Mouse (Mus musculus): ENCODE data around the gene Gtf2h1.

GRCm38 (mm10) chr7:46795287-46796205 lies at the start of gene Gtf2h1, which contains the start of gene Hps5:
- TF ChIP-seq CTCF (IDR thresholded peaks at IDR 0.05; ENCODE audit: low read depth, low read length) (no peak), POLR2A (IDR thresholded peaks at IDR 0.05; ENCODE audit: insufficient read depth, low read length) (no peak), EP300 (IDR thresholded peaks at IDR 0.05; ENCODE audit: insufficient read depth, low read depth, low read length) (peak; percentile 75)

All from ES-Bruce4 (cell line).